Mouse (Mus musculus): ENCODE measurements at regions not wholly inside any gene's neighbourhood (a gene's known extent, or its start where the extent isn't known, plus 50 kb on each side); places are given as distances from the start of the nearest gene placed in this dataset.

DNA sequence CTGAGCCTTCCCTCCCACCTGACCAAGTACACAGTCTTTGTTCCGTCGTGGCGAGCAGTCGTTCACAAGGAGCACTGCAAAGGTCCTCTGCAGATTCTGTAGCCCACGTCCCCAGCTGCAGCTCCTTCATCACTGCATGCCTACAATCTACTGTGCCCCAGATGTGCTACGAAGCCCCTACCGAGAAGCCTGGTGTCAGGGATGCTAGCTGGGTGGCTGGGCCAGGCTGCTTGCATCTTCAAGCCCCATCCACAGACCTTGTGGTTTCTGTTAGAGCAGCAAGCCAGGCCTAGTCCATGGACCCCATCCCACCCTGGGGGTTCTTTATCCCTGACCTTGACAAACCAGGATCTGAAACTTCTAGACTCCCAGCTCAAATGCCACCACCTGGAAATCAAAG lies 266.3 kb upstream of the 3110018I06Rik start:
- in situ Hi-C loops (cut with MboI; ENCODE audit: low pct_unique_long_range_greater_than_20kb), result no loop called here
- DNase-seq (ENCODE audit: low read depth, low spot score) (no peak), ATAC-seq (no peak)
- TF ChIP-seq CTCF (IDR thresholded peaks at IDR 0.05), result no peak
- no peaks in the 10 kb centered on the region for H3K27me3 ChIP-seq
- CTCF ChIA-PET, result no interaction called here
- POLR2A ChIA-PET, result no interaction called here

DNA sequence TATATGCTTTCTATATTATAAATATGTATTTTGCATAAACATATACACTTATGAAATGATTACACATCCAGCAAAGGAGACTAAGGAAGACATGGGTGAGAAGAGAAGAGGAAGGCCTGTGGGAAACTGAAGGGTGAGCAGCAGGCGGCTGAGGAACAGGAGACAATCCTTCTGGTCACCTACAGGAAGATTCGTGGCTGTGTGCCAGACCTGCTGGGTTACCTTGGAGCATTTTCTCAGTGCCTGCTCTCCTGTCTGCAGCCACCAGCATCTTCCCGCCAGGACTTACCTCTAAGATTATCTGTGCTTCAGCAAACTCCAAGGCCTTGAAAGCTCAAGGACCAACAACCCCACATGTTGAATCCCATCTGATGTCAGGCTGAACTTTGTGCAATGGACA lies 258.3 kb upstream of the 3110018I06Rik start:
- ATAC-seq, result no peak
- in situ Hi-C loops (cut with MboI; ENCODE audit: low pct_unique_long_range_greater_than_20kb), result no loop called here
- no peak for DNase-seq (ENCODE audit: low read depth, low spot score)
- ChIA-PET POLR2A (no interaction called here), CTCF (no interaction called here)
- no peaks in the 10 kb centered on the region for H3K27me3 ChIP-seq
- no peak for TF ChIP-seq CTCF (IDR thresholded peaks at IDR 0.05)

DNA sequence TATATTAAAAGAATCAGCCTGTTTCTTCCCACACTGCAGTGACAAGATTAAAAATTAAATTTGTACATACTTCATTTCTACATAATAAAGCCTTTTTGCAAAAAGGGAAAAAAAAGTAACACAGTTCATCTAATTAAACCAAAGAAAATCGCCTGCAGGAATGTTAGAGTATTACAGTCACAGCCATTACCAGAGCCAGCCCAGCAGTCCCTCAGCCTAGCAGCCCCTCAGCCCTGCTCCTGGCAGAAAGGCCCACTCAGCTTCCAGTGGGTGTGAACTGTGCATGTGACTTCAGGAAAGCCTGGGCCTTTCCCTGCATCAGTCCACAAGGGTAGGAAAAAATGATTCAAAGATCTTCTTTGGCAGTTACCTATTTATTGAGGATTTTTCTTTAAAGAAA lies 256.8 kb upstream of the 3110018I06Rik start:
- POLR2A ChIA-PET, result no interaction called here
- TF ChIP-seq CTCF (IDR thresholded peaks at IDR 0.05), result no peak
- ATAC-seq (no peak), DNase-seq (ENCODE audit: low read depth, low spot score) (no peak)
- in situ Hi-C loops (cut with MboI; ENCODE audit: low pct_unique_long_range_greater_than_20kb), result no loop called here
- no peaks in the 10 kb centered on the region for H3K27me3 ChIP-seq
- CTCF ChIA-PET, result no interaction called here

DNA sequence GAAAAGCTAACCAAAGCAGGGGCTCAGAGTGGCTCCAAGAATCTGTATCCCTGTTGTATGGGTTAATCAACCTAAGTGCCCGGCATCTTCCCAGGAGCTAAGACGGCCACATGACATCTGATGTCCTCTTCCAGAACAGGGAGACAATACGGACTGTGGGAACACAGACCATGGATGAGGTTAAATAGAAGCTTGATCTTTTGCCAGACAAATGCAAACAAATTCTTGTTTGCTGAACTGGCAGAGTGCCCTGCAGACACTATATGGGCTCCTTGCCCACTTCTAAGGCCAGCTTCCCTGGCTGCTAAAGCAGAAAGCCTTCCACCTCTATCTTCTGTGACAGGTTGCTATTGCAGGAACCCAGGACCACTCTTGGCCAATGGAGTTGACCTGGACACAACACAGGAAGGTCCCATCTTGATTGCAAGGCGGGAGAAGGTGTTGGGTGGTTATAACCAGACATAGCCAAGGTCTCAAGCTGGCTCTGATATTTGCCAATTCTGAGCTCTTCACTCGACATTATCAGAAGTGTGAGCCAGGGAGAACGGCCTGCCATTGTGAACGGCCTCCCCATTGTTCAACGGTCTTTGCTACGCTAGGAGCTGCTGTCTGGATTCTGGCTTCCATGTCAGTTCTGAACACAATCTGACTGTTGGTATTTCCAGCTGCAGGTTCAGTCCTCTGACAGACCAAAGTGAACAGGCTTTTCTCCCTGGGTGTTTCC lies 237.5 kb upstream of the 3110018I06Rik start:
- DNase-seq (ENCODE audit: low read depth, low spot score) (no peak), ATAC-seq (no peak)
- in situ Hi-C loops (cut with MboI; ENCODE audit: low pct_unique_long_range_greater_than_20kb), result no loop called here
- ChIA-PET POLR2A (no interaction called here), CTCF (no interaction called here)
- no peaks in the 10 kb centered on the region for H3K27me3 ChIP-seq
- TF ChIP-seq CTCF (IDR thresholded peaks at IDR 0.05), result no peak

DNA sequence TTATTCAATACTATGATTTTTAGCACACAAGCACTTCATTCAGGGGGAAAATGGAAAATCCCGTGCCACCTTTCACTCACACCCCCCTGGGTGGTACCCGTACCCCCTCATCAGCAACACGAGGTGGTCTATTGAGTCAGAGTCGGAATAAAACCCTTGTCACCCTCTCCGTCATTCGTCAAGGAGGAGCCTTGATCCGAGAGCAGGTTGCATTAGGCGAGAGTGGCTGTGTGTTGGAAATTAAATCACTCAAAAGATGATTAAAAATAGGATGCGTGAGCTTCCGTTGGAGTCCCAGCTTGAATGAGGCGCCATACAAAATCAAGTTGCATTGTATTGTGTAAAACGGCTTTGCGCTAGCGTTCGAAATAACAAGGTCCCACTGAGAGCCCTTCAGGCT lies 236.5 kb upstream of the 3110018I06Rik start:
- ChIA-PET CTCF (no interaction called here), POLR2A (no interaction called here)
- no peak for TF ChIP-seq CTCF (IDR thresholded peaks at IDR 0.05)
- no peaks in the 10 kb centered on the region for H3K27me3 ChIP-seq
- ATAC-seq, result no peak
- in situ Hi-C loops (cut with MboI; ENCODE audit: low pct_unique_long_range_greater_than_20kb), result no loop called here
- no peak for DNase-seq (ENCODE audit: low read depth, low spot score)

DNA sequence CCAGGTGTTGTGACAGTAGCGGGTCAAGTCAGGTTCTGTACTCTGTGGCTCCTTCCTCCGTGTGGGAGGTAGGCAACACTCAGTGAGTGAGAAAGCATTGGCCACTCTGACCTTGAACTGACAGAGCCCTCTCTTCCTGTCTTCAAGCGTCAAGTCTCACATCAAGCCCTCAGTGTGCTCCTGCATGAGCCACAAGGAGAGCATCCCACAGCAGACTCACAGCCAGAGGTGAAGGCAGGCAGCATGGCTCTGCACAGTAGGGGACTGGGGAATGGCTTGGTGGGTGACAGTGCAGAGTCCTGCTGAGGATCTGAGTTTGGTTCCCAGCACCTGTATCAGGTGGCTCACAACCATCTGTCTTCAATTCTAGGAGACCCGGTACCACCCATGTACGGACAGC lies 226.4 kb upstream of the 3110018I06Rik start:
- no peaks in the 10 kb centered on the region for H3K27me3 ChIP-seq
- DNase-seq (ENCODE audit: low read depth, low spot score) (no peak), ATAC-seq (no peak)
- CTCF ChIA-PET, result no interaction called here
- no peak for TF ChIP-seq CTCF (IDR thresholded peaks at IDR 0.05)
- in situ Hi-C loops (cut with MboI; ENCODE audit: low pct_unique_long_range_greater_than_20kb), result no loop called here
- POLR2A ChIA-PET, result no interaction called here

DNA sequence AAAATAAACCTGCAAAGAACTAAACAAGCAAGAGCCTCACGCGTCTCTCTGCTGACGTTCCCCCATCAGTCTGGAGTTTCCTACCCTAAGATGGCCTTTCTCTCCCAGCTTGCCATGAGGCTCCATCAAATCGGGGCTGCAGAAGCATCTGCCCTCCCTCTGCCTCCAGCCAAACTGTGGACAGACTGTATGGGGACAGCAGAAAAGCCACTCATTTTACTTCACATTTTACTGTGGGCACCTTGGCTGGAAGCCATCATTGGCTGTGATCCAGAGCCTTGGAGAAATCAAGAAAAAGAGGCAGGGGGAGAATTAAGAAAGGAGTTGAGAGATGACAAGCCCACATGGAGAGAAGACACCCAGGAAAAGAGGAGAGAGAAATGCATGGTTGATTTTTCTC lies 225.9 kb upstream of the 3110018I06Rik start:
- no peak for TF ChIP-seq CTCF (IDR thresholded peaks at IDR 0.05)
- ATAC-seq (no peak), DNase-seq (ENCODE audit: low read depth, low spot score) (no peak)
- ChIA-PET POLR2A (no interaction called here), CTCF (no interaction called here)
- in situ Hi-C loops (cut with MboI; ENCODE audit: low pct_unique_long_range_greater_than_20kb), result no loop called here
- no peaks in the 10 kb centered on the region for H3K27me3 ChIP-seq

DNA sequence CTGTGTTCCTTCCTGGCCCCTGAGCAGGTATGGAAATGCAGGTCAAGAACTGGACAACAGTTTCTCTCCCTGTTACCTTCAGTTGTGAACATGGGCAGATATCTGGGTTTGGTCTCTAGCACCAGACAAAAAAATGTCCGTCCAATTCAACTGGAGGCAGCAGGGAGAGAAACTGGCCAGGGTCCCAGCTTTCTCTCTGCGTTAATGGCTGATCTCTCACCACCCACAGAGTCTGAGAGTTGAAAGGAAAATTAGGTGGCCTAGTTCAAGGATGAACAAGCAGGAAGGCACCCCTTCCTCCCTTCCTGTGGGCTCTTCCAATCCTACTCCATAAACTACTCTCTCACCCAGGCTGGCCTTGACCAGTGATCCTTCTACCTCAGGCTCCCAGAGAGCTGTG lies 221.7 kb upstream of the 3110018I06Rik start:
- ChIA-PET CTCF (no interaction called here), POLR2A (no interaction called here)
- no peaks in the 10 kb centered on the region for H3K27me3 ChIP-seq
- TF ChIP-seq CTCF (IDR thresholded peaks at IDR 0.05), result no peak
- ATAC-seq, result no peak
- DNase-seq (ENCODE audit: low read depth, low spot score), result no peak
- in situ Hi-C loops (cut with MboI; ENCODE audit: low pct_unique_long_range_greater_than_20kb), result no loop called here

DNA sequence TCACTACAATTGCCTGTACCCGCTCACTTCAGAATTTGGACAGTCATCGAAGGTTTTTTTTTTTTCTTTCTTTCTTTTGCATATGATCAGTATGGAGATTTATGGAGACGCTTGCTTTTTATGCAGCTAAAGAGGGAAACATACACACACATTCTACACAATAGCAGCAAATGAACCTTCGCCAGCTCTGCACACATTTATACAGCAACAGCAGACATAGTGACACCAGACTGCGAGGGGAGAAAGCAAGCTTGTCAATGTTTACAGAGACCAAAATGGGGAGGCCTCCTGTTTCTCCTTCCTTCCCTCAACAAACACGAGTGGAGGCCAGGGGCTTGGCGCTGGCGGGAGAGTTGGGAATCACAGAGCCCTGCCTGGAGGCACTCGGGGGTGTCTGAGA lies 202.8 kb upstream of the 3110018I06Rik start:
- ATAC-seq, result no peak
- no peak for DNase-seq (ENCODE audit: low read depth, low spot score)
- in situ Hi-C loops (cut with MboI; ENCODE audit: low pct_unique_long_range_greater_than_20kb), result no loop called here
- POLR2A ChIA-PET, result no interaction called here
- TF ChIP-seq CTCF (IDR thresholded peaks at IDR 0.05), result no peak
- CTCF ChIA-PET, result no interaction called here
- peaks cover 6% of the 10 kb centered on the region for H3K27me3 ChIP-seq

DNA sequence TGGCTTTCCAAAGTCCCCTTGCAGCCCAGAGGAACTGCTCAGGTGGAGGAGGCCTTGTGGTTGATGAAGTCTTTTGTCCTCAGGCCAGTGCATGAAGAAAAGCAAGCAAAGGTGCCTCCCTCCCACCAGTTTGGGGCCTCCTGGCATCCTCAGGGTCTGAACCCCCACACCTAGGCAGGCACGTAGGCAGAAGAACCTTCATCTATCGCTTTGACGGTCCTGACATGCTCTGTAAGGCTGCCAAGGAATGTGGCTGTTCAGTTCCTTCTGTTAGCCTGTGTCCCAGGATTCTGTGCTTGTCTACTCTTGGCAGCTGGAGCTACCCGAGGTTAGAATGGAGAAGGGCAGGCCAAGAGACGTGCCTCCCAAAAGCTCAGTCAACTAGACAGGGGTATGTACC lies 197.1 kb upstream of the 3110018I06Rik start:
- CTCF ChIA-PET, result no interaction called here
- POLR2A ChIA-PET, result no interaction called here
- DNase-seq (ENCODE audit: low read depth, low spot score) (no peak), ATAC-seq (no peak)
- no peaks in the 10 kb centered on the region for H3K27me3 ChIP-seq
- no peak for TF ChIP-seq CTCF (IDR thresholded peaks at IDR 0.05)
- in situ Hi-C loops (cut with MboI; ENCODE audit: low pct_unique_long_range_greater_than_20kb), result no loop called here

DNA sequence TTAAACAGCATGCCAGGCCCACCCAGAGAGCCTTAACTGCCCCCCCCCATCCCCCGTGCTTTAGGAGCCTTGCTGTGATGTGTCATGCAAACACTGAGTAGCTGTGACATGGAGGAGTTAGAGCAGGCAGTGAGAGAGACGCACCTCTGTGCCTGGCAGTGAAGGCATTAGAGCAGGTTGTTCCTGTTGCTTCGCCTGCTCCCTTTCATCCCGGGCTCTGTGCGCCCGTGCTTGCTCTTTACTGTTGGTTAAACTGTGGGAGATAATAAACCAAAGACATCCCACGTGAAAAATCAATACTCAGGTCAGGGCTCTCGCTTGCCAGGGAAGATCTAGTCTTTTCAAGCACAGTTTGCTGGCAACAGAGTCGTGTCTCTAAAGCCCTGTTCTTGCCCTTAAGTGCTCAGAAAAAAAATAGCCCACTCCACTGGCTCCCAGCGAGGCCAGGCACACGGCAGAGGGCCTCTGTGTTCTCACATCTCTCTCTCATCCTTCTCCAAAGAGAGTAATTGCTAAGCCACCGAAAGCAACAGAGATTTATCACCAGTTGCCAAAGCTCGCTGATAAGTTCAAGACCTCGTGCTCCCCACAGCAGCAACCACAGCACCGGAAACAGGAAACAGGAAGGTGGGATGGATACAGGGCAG lies 181.2 kb upstream of the 3110018I06Rik start:
- DNase-seq (ENCODE audit: low read depth, low spot score) (no peak), ATAC-seq (no peak)
- CTCF ChIA-PET, result no interaction called here
- POLR2A ChIA-PET, result no interaction called here
- in situ Hi-C loops (cut with MboI; ENCODE audit: low pct_unique_long_range_greater_than_20kb), result no loop called here
- TF ChIP-seq CTCF (IDR thresholded peaks at IDR 0.05), result no peak
- no peaks in the 10 kb centered on the region for H3K27me3 ChIP-seq

DNA sequence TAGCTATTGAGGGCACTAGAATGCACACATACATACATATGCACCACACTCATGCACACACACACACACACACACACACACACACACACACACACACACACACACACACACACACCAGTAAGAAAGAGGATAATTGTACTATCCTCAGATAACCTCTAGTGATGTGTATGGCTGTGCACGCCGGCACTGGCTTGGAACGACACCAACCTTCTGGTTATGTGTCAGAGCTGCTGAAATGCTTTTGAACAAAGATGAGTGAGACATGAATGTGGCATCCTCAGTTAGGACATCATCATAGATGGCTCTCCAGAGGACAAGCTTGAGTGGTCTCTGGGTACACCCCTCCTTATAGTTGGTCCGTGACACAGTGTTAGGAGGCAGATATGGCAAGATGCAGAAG lies 173.0 kb upstream of the 3110018I06Rik start:
- in situ Hi-C loops (cut with MboI; ENCODE audit: low pct_unique_long_range_greater_than_20kb), result no loop called here
- DNase-seq (ENCODE audit: low read depth, low spot score) (no peak), ATAC-seq (no peak)
- ChIA-PET CTCF (no interaction called here), POLR2A (no interaction called here)
- no peak for TF ChIP-seq CTCF (IDR thresholded peaks at IDR 0.05)
- no peaks in the 10 kb centered on the region for H3K27me3 ChIP-seq

Data from Patski (cell line).